Mouse (Mus musculus): Measurements from ENCODE around the gene Notch4.

Gene Notch4

GRCm38 (mm10) chr17:34623161-34623560 lies 59.1 kb downstream of the Notch4 start:
- in situ Hi-C loops (cut with MboI; ENCODE audit: low sequenced_read_pairs): loop anchor here (10.0 kb wide), 1 partner anchor 188 kb away; no protein-coding TSS in a partner anchor

GRCm38 (mm10) chr17:34624981-34625380 lies 60.9 kb downstream of the Notch4 start:
- in situ Hi-C loops (cut with MboI; ENCODE audit: low sequenced_read_pairs): loop anchor here (10.0 kb wide), 1 partner anchor 190 kb away; no protein-coding TSS in a partner anchor

GRCm38 (mm10) chr17:34626062-34626772 lies 62.1 kb downstream of the Notch4 start:
- in situ Hi-C loops (cut with MboI; ENCODE audit: low sequenced_read_pairs): loop anchor here (10.0 kb wide), 1 partner anchor 191 kb away; no protein-coding TSS in a partner anchor

DNA sequence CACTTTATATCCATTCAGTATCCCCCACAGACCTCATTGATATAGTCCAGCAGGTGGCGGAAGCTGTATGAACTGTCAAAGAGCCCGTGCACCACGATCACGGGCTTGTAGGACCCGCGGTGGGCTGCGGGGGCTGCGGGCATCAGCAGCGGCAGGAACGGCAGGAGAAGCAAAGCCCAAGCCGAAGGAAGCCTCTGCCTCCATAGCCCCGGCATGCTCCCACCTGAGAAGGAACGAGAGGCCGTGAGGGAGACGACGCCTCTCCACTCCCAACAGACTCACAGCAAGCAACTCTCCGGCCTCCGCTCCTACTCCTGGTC lies 62.7 kb downstream of the Notch4 start:
- in situ Hi-C loops (cut with MboI; ENCODE audit: low sequenced_read_pairs): loop anchor here (10.0 kb wide), 1 partner anchor 192 kb away; no protein-coding TSS in a partner anchor

DNA sequence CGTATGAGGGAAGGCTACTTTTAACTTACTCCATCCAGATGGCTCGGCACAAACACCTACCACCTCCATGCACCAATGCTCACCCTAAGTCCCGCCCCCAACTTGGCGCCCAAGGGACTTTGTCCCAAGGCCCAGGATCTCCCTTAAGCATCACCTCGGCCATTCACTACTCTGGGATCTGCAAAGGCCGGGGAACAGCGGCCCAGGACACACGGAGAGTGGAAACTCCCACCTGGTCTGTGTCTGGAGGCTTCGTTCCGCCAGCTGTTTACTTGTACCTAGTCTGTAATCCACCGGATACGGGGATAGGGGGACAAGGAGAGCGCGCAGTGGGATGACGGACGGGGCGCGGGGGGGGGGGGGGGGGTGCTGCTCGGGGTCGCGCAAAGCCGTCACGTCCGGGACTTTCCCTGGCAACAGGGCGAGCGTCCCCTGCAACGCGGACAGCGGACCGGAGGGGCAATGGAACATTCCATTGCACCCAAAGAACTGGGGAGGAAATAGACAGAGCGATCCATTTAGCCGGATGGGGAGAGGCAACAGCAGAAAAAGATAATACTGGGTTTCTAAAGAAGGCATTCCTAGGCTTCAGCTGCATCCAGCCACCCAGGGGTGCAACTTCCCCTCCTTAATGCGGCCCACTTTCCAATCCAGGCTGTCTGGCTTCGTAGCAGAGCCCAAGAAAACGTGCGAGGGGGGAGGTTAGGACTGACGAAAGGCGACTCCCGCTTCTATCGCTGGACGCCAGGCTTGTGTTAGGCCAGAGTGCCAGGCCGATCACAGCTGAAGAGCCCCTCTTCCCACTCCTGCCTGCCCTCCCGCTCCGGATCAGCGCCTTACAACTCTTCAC lies 63.2 kb downstream of the Notch4 start:
- in situ Hi-C loops (cut with MboI; ENCODE audit: low sequenced_read_pairs): loop anchor here (10.0 kb wide), 1 partner anchor 193 kb away; no protein-coding TSS in a partner anchor

GRCm38 (mm10) chr17:34627943-34628643 lies 64.0 kb downstream of the Notch4 start, which contains the start of gene Ppt2:
TSS of gene Ppt2 (minus strand) at chr17:34628510.
- in situ Hi-C loops (cut with MboI; ENCODE audit: low sequenced_read_pairs): loop anchor here (10.0 kb wide), 1 partner anchor 193 kb away; no protein-coding TSS in a partner anchor

DNA sequence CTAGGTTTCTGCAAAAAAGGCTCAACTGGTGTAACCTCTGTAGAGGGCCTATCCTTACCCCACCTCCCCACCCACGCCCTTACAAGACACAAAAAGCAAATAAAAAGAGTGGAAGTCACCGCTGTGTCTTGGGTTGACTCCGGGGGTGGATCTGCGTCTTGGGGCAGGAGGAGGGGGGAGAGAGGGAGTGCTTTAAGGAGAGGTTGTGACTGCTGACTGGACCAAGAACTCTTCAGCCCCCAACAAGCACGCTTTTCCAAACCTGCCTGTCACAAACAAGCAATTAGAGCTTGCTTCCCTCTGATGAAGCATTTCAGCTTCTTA lies 64.5 kb downstream of the Notch4 start:
- in situ Hi-C loops (cut with MboI; ENCODE audit: low sequenced_read_pairs): loop anchor here (10.0 kb wide), 1 partner anchor 194 kb away; no protein-coding TSS in a partner anchor

DNA sequence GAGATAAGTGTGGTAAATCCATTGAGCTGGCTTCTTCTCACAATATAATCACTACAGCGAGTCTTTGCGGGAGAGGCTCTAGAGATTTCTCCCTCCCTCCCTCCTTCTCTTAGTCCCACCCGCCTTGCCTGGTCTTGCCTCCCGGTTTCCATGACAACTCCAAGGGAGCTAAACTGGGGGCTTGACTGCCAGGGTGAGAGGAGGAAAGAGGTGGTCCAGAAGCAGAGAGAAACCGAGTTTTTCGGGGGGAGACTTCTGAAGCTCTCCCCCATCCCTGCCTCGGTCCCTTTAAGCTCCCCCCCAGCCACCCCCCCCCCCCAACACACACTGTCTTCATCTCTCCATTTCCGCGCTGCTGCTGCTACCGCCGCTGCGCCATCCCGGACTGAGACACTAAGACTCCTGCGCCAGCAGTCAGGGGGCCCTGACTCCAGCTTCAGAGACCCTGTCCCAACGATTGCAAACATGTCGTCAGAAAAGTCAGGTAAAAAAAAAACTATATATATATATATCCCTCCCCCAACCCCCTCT lies 65.2 kb downstream of the Notch4 start, which contains the start of gene Prrt1:
TSS of gene Prrt1 (plus strand) at position 313 of the 531 bp plus-strand sequence.
- in situ Hi-C loops (cut with MboI; ENCODE audit: low sequenced_read_pairs): loop anchor here (10.0 kb wide), 1 partner anchor 194 kb away; no protein-coding TSS in a partner anchor

DNA sequence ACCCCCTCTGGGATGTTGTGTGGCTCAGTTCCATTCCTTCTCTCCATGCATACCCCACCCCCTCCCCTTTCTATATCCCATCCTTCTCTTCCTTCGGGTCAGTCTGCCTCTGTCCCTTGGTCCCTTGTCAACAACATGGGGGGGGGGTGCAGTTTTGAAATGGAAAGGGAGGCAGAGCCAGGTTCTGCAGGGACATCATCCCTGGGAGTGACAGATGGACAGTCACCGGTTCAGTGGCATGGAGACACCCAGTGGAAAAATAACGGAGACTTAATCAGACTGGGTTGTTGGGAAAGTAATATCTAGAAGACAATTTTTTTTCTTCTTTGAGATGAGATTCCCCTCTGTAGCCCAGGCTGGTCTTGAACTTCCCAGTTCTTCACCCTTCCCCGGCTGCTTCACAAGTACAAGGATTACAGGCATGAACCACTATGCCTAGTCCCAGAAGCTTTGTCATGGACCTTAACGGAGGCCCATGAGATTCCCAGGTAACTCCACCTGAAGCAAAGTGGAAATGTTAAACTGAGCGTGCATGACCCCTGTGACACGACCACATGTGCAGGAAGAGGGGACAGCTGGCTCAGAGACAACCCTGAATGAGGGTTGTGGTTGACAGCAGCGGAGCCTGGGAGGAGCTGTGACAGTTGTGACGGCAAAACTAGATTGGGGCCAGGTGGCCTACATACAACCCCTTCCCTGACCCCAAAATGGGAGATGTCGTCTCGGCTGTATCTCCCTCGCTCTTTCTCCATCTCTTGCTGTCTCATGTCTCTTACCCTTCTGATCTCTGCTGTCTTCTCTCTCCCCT lies 65.9 kb downstream of the Notch4 start:
- in situ Hi-C loops (cut with MboI; ENCODE audit: low sequenced_read_pairs): loop anchor here (10.0 kb wide), 1 partner anchor 195 kb away; no protein-coding TSS in a partner anchor

DNA sequence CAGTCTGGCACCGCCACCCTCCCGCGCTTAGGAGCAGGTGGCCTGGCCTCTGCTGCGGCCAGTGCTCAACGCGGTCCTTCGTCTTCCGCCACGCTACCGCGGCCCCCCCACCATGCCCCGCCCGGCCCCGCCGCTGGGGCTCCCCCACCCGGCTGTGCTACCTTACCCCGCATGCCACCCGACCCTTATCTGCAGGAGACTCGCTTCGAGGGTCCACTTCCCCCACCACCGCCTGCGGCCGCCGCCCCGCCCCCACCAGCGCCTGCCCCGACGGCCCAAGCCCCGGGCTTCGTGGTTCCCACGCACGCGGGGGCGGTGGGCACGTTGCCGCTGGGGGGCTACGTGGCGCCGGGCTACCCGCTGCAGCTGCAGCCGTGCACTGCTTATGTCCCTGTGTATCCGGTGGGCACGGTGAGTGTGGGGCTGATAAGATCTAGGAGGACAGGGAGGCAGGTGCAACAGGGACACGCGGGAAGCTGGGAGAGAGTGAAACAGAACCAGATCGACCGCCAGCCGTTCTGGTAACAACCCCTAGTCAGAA lies 66.8 kb downstream of the Notch4 start:
- in situ Hi-C loops (cut with MboI; ENCODE audit: low sequenced_read_pairs): no loop called here

DNA sequence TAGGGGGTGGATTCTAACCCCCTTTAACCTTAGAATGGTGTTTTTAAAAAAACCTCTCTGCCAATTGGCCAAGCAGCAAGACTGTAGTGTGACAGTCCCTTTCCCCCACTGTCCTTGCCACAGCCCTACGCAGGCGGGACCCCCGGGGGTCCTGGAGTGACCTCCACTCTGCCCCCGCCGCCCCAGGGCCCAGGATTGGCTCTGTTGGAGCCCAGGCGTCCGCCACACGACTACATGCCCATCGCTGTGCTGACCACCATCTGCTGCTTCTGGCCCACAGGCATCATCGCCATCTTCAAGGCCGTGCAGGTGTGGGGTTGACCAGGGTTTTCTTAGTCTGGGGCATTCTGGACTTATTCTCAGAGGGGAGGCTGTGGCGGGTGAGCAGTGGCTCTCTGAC lies 67.6 kb downstream of the Notch4 start:
- in situ Hi-C loops (cut with MboI; ENCODE audit: low sequenced_read_pairs): no loop called here

DNA sequence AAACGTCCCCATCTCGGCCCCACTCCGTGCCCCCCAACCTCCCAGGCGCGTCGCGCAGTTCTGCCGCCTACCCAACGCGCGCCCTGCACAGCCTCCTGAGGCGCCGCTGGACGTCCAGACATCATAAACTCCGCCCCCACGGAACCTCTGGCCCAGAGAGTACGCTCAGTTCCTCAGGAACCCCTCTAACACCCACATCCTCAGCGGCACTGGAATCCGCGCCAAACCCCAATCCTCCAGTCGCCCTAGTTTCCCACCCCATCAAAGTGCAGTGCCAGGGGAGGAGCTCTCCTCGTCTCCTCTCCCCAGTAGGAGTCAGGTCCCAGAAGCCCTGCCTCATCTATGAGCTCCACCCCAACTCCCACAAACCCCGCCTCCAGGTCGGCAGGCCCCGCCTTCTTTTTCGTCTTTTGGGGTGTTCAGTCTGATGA lies 68.2 kb downstream of the Notch4 start:
- in situ Hi-C loops (cut with MboI; ENCODE audit: low sequenced_read_pairs): no loop called here

DNA sequence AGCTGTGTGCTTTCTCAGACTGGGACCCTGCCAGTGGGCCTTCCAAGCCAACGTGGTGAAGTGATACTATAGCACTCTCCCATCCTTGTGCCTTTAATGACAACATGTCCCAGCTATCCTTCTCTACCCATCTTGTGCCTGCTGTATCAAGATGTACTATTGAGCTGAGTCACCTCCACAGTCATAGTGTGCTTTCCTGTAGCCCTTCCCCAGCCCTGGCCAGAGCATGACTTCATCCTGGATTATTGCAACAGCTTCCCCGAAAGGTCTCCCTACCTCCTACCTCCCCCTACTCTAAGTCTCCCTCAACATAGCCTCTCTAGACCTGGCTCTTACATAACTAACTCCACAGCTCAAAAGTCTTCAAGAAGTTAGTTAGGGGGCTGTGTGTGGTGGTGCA lies 71.6 kb downstream of the Notch4 start:
- in situ Hi-C loops (cut with MboI; ENCODE audit: low sequenced_read_pairs): no loop called here

GRCm38 (mm10) chr17:34637459-34637858 lies 73.4 kb downstream of the Notch4 start:
- in situ Hi-C loops (cut with MboI; ENCODE audit: low sequenced_read_pairs): no loop called here
